Mouse (Mus musculus): ENCODE results near the gene Gm5128. TPM values are rescaled to one million over a fixed set of nuclear protein-coding genes. Genes with fewer than 3 reads are reported as not detected.
"Not testable (repeated sequence)": the region's sequence is repeated elsewhere in the genome, so short reads cannot be mapped to it uniquely, and the experiment has no call there.

The Gm5128 gene
- not detected for total RNA-seq (2021)
- long read RNA-seq, experiment 1: 0 reads
- long read RNA-seq, experiment 2: 0 reads

- DNase-seq (ENCODE audit: low spot score in 2 of 2): not testable (repeated sequence)
Observed at GRCm38 (mm10) chrX:135372984-135373383, at the start of gene Gm5128. TSS of gene Gm5128 (plus strand) at chrX:135373284.

GRCm38 (mm10) chrX:135360685-135361084 lies 12.4 kb upstream of the Gm5128 start:
- DNase-seq (ENCODE audit: low spot score in 2 of 2): not testable (repeated sequence)

GRCm38 (mm10) chrX:135361943-135362342 lies 11.1 kb upstream of the Gm5128 start:
- not testable (repeated sequence) for DNase-seq (ENCODE audit: low spot score in 2 of 2)

GRCm38 (mm10) chrX:135403578-135403977 lies 30.5 kb downstream of the Gm5128 start:
- not testable (repeated sequence) for DNase-seq (ENCODE audit: low spot score in 2 of 2)

- DNase-seq (ENCODE audit: low spot score in 2 of 2): not testable (repeated sequence)
Observed at GRCm38 (mm10) chrX:135421203-135421602, 48.1 kb downstream of the Gm5128 start.

GRCm38 (mm10) chrX:135421824-135422223 lies 48.7 kb downstream of the Gm5128 start:
- not testable (repeated sequence) for DNase-seq (ENCODE audit: low spot score in 2 of 2)

- DNase-seq (ENCODE audit: low spot score in 2 of 2): not testable (repeated sequence)
Observed at GRCm38 (mm10) chrX:135422473-135422872, 49.4 kb downstream of the Gm5128 start.

Other genes with a start within 250 kb of the Gm5128 start
- gene Gm15023, start 195.7 kb upstream of the Gm5128 start, total RNA-seq (2021): not detected
- gene Tceal6, start 162.6 kb upstream of the Gm5128 start, total RNA-seq (2021): 1 to 10 TPM; 2.0 to 4.4 TPM
- not detected for gene Pramel3, start 71.0 kb upstream of the Gm5128 start, total RNA-seq (2021)
- gene Gm7903, start 60.6 kb downstream of the Gm5128 start, total RNA-seq (2021): not detected
- not detected for gene AV320801, start 121.3 kb downstream of the Gm5128 start, total RNA-seq (2021)
- not detected for gene Nxf7, start 225.5 kb downstream of the Gm5128 start, total RNA-seq (2021)